Mouse (Mus musculus): ENCODE measurements around the gene Cep170. TPM values are rescaled to one million over a fixed set of nuclear protein-coding genes. Genes with fewer than 3 reads are reported as not detected.

The Cep170 gene
- 57.7 and 62.2 TPM in 2 replicates for polyA plus RNA-seq (2012; rRNA removed)

DNA sequence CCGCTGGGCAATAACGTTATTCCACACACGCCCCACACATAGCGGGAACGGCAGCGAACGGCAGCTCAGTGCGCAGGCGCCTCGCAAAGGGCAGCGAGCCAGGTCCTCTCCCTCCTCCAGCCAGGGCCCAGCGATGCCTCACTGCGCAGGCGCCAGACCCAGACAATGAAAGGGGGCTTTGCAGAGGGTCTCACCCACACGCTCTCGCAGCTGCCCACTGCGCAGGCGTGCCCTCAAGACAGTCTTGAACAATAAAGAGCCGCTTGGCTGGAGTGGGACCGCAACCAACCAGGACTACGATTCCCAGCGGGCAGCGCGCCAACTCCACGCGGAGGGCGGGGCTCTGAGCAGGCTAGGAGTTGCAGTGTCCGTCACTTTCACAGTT lies at the start of gene Cep170:
TSS of gene Cep170 (minus strand) at position 32 of the 385 bp plus-strand sequence.
- Histone ChIP-seq H3K27ac (ENCODE audit: control insufficient read depth, insufficient read depth, low read depth, low read length) (peak within 1 kb of the TSS; percentile 99), H3K4me3 (ENCODE audit: control insufficient read depth, low read depth, low read length) (peak within 1 kb of the TSS; percentile 92), H3K27me3 (ENCODE audit: control insufficient read depth, insufficient read depth, low read length) (no peaks in the 10 kb centered on the region), H3K4me1 (ENCODE audit: control insufficient read depth, insufficient read depth, low read length) (no peaks in the 10 kb centered on the region; the same call in none of the 2 replicates), H3K36me3 (ENCODE audit: control insufficient read depth, insufficient read depth, low read length) (no peaks in the 10 kb centered on the region)
- TF ChIP-seq CTCF (IDR thresholded peaks at IDR 0.05; ENCODE audit: control insufficient read depth, insufficient read depth, insufficient replicate concordance, low read depth, low read length) (no peak), POLR2A (IDR thresholded peaks at IDR 0.05; ENCODE audit: control insufficient read depth, low read depth, low read length) (peak; percentile 76; the same call in 1 of the 2 replicates)

DNA sequence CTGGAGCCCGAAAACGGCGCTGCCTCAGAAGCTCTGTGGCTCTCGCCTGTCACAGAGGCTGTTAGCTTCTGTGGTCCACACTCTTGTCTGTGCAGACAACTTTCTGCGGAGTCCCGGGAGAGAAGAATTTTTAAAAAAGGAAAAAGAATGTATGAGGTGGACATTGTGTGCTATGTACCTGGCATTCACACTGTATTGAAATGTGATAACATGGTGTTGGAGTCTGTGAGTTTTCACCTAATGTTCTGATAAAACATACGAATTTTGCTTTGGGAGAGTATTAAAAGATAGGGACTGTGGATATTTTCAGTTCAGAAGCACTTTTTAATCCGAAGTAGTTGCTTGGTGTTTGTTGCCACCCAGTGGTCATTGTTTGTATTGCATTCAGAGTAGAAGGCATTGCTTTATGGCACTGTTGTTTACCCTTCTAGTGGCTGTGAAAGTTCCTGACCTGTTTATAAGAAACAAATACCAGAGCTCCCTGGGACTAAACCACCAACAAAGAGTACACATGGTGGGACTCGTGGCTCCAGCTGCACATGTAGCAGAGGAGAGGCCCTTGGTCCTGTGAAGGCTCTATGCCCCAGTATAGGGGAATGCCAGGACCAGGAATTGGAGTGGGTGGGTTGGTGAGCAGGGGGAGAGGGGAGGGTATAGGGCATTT lies 48.2 kb upstream of the Cep170 start:
- H3K4me3 ChIP-seq (ENCODE audit: control insufficient read depth, low read depth, low read length) = no peak overlapping the region

DNA sequence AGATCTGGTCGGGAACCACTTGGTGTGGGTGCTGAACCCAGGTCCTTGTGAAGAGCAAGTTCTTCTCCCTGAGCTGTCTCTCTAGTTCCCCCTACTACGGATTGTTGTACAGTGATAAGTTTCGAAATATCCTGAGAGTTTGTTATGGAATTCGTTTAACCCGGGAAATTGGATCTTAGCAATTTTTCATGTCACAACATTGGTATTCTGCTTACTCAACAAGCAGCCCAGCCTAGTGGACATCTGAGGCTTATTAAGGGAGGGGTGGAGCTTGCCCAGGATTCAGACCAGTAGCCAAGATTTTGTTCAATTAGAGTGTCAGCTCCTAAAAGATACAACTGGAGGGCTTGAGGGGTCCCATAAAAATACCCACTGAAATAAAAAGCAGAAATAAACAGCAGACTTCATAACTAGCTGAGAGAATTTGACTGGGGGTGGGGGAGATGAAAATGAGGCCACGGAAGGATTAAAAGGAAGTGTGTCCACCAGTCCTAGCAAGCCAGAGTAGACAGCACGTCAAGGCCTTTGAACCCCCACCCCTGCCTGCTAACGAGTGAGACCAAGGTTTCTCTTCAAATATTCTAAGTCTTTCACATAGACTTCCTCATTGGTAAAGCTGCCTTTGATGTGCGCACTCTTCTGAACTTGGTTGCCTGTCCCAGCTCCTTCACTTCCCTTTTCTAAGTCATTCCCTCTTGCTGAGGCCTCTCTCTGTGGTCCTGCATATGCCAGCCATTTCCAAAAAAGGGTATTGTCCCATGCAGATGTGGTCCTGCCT lies 39.1 kb upstream of the Cep170 start:
- H3K4me1 ChIP-seq (ENCODE audit: control insufficient read depth, insufficient read depth, low read length) = no peaks in the 10 kb centered on the region
- TF ChIP-seq CTCF (IDR thresholded peaks at IDR 0.05; ENCODE audit: control insufficient read depth, insufficient read depth, insufficient replicate concordance, low read depth, low read length) (no peak), POLR2A (IDR thresholded peaks at IDR 0.05; ENCODE audit: control insufficient read depth, low read depth, low read length) (no peak)
- H3K27ac ChIP-seq (ENCODE audit: control insufficient read depth, insufficient read depth, low read depth, low read length) = no peak overlapping the region
- no peak overlapping the region for H3K4me3 ChIP-seq (ENCODE audit: control insufficient read depth, low read depth, low read length)
- H3K27me3 ChIP-seq (ENCODE audit: control insufficient read depth, insufficient read depth, low read length) = no peaks in the 10 kb centered on the region
- H3K36me3 ChIP-seq (ENCODE audit: control insufficient read depth, insufficient read depth, low read length) = no peaks in the 10 kb centered on the region; the same call in 1 of the 2 replicates

More for the DNA sequence above, 48.2 kb upstream of the Cep170 start:
- TF ChIP-seq CTCF (IDR thresholded peaks at IDR 0.05; ENCODE audit: control insufficient read depth, insufficient read depth, insufficient replicate concordance, low read depth, low read length) (no peak), POLR2A (IDR thresholded peaks at IDR 0.05; ENCODE audit: control insufficient read depth, low read depth, low read length) (no peak)
- no peaks in the 10 kb centered on the region for H3K27me3 ChIP-seq (ENCODE audit: control insufficient read depth, insufficient read depth, low read length)
- no peak overlapping the region for H3K27ac ChIP-seq (ENCODE audit: control insufficient read depth, insufficient read depth, low read depth, low read length)
- no peaks in the 10 kb centered on the region for H3K4me1 ChIP-seq (ENCODE audit: control insufficient read depth, insufficient read depth, low read length)
- H3K36me3 ChIP-seq (ENCODE audit: control insufficient read depth, insufficient read depth, low read length) = no peaks in the 10 kb centered on the region

DNA sequence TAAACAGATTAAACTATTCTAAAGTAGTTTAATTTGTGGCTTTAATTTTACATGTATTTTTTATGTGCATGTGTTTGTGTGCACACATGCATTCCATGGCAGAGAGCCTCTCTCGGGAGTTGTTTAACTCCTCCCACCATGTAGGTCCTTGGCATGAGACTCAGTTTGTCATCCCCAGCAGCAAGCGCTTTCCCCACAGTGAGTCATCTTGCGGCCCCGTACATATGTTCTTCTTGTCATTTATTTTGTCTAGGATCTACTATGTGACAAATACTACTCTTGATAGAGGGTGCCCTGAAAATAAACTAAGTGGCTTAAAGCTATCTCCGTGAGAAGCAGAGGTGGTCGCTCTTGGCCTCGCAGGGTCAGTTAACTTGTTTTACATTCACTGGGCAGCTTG lies 37.5 kb upstream of the Cep170 start:
- no peaks in the 10 kb centered on the region for H3K27me3 ChIP-seq (ENCODE audit: control insufficient read depth, insufficient read depth, low read length)
- no peaks in the 10 kb centered on the region; the same call in 1 of the 2 replicates for H3K36me3 ChIP-seq (ENCODE audit: control insufficient read depth, insufficient read depth, low read length)
- no peak for TF ChIP-seq CTCF (IDR thresholded peaks at IDR 0.05; ENCODE audit: control insufficient read depth, insufficient read depth, insufficient replicate concordance, low read depth, low read length)
- TF ChIP-seq POLR2A (IDR thresholded peaks at IDR 0.05; ENCODE audit: control insufficient read depth, low read depth, low read length) = no peak
- no peak overlapping the region for H3K4me3 ChIP-seq (ENCODE audit: control insufficient read depth, low read depth, low read length)
- no peaks in the 10 kb centered on the region for H3K4me1 ChIP-seq (ENCODE audit: control insufficient read depth, insufficient read depth, low read length)
- H3K27ac ChIP-seq (ENCODE audit: control insufficient read depth, insufficient read depth, low read depth, low read length) = no peak overlapping the region

DNA sequence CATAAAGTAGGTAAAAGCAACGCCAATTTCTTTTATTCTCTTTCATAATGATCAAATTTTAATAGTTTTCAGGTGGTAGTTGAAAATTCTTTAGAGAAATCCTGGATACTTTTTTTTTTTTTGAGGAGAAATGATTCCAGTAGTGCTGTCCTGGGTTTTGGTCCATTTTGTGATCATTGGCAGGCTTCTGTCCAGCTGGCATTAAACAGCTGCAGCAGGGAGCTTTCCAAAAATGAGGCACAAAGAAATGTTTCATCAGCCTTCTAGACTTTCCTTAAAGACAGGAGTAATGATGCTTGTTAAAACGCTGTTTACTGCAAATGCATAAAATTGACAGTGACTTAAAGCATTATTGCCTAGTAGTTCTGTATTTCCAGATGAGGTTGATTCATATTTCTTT lies 35.5 kb upstream of the Cep170 start:
- Histone ChIP-seq H3K4me1 (ENCODE audit: control insufficient read depth, insufficient read depth, low read length) (no peaks in the 10 kb centered on the region), H3K27ac (ENCODE audit: control insufficient read depth, insufficient read depth, low read depth, low read length) (no peak overlapping the region), H3K27me3 (ENCODE audit: control insufficient read depth, insufficient read depth, low read length) (no peaks in the 10 kb centered on the region), H3K36me3 (ENCODE audit: control insufficient read depth, insufficient read depth, low read length) (no peaks in the 10 kb centered on the region; the same call in 1 of the 2 replicates), H3K4me3 (ENCODE audit: control insufficient read depth, low read depth, low read length) (no peak overlapping the region)
- TF ChIP-seq CTCF (IDR thresholded peaks at IDR 0.05; ENCODE audit: control insufficient read depth, insufficient read depth, insufficient replicate concordance, low read depth, low read length) (no peak), POLR2A (IDR thresholded peaks at IDR 0.05; ENCODE audit: control insufficient read depth, low read depth, low read length) (no peak)

DNA sequence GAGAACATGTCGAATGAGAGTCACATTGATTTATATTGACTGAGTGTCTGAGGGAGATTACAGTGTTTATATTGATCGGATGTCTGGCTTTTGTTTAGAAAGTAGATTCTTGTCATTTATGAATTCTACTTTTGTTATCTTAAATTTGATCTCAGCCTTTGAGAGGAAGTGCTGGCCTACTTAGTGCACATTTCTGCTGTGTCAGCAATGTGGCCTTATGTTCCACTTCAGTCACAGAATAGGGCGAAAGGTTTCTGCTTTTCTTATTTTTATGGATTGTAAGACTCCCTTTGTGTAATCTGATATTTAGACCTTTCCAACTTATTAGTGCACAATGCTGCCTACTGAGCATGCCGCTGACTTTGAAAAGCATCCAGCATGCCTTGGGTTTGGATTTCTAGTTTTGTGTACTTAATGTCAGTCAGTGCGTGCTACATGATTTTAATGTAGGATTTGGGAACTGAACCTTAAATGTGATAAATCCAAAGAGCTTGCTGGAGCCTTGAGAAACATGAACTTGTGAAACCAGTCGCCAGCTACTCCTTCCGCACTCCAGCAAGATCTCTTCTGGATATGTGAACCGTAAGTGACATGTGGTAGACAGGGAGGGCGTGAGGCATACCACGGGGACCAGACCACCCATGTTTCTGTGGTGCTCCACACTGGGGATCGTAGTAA lies 34.9 kb upstream of the Cep170 start:
- no peaks in the 10 kb centered on the region for H3K27me3 ChIP-seq (ENCODE audit: control insufficient read depth, insufficient read depth, low read length)
- H3K4me1 ChIP-seq (ENCODE audit: control insufficient read depth, insufficient read depth, low read length) = no peaks in the 10 kb centered on the region
- TF ChIP-seq CTCF (IDR thresholded peaks at IDR 0.05; ENCODE audit: control insufficient read depth, insufficient read depth, insufficient replicate concordance, low read depth, low read length) (no peak), POLR2A (IDR thresholded peaks at IDR 0.05; ENCODE audit: control insufficient read depth, low read depth, low read length) (no peak)
- no peak overlapping the region for H3K4me3 ChIP-seq (ENCODE audit: control insufficient read depth, low read depth, low read length)
- H3K27ac ChIP-seq (ENCODE audit: control insufficient read depth, insufficient read depth, low read depth, low read length) = no peak overlapping the region
- no peaks in the 10 kb centered on the region; the same call in 1 of the 2 replicates for H3K36me3 ChIP-seq (ENCODE audit: control insufficient read depth, insufficient read depth, low read length)

Measured in testis, adult 2 months (tissue).